Comparison of ENCODE assay signal across 17 mouse cellular contexts in the genomic region with DNA sequence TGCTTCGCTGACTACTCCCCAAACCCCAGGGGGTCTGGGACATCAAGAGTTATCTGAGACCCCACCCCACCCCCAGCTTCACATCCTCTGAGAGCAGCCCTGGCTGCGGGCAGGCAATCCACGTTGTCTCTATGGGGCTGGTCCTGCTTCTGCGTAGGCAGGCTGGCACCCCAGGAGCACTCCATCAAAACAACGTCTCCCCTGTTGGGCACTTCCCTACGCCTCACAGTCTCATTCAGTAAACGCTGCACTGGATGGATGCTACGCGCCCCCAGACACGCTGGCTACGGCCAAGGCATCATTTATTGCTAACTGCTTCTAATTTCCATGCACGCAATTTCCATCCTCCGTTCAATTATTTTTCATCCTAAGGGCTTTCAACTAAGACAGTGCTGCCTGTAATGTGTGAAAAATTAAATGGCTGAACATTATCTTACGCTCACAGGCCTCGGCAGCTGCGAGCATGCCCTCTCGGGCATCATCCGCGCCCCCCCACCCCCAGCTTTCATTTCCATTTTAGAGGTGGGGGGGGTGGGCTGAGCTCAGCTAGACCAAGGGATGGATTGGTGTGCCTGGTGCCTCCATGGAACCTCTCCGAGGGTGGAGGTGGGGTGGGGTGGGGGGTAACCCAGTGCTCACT. TPM values are rescaled to one million over a fixed set of nuclear protein-coding genes. Genes with fewer than 3 reads are reported as not detected.
DNase-seq lines count a peak whose midpoint lies in the region; ATAC-seq lines count a peak whose summit lies in the region.
"Had no signal": no experiment of that assay in that cellular context is flagged by ENCODE, and none has a peak within 500 bp of the region (broad histone marks: within the 10 kb centered on the region; RNA-seq: fewer than 3 reads in every experiment).

No protein-coding gene starts in this region.

- H3K36me3 ChIP-seq in forebrain, embryonic 16.5 days (ENCODE audit: control insufficient read depth, insufficient read depth): no peaks in the 10 kb centered on the region
- no peaks in the 10 kb centered on the region for H3K36me3 ChIP-seq in hindbrain, embryonic 16.5 days (ENCODE audit: control insufficient read depth, insufficient read depth, low read length)
- peaks cover 12% of the 10 kb centered on the region; the same call in 1 of the 2 replicates for H3K36me3 ChIP-seq in neural tube, embryonic 12.5 days
- H3K36me3 ChIP-seq: G1E had no signal

- peak; percentile 56 for DNase-seq in cerebellum, adult 9-11 months
- DNase-seq in cerebellum, postnatal 36 days: no peak
- no peak for DNase-seq in layer of hippocampus, adult 18-20 months (ENCODE audit: low spot score in 2 of 2)
- no peak for DNase-seq in adrenal gland, adult 2 months
- DNase-seq in cerebellum, adult 9-10 months: no peak
- DNase-seq: adrenal gland, postnatal 10 days; heart, postnatal 14 days; liver; liver, postnatal 0 days; lung, postnatal 14 days had no signal

- WGBS in forebrain, embryonic 16.5 days: 31% methylated on average over 20 of the region's 20 CpGs
- 16% methylated on average over 20 of the region's 20 CpGs for WGBS in hindbrain, embryonic 16.5 days
- 28% methylated on average over 20 of the region's 20 CpGs for WGBS in neural tube, embryonic 12.5 days

- no peak overlapping the region for H3K9ac ChIP-seq in forebrain, embryonic 16.5 days (replicated peaks; ENCODE audit: low read depth, low read length)
- peak overlapping the region; percentile 42 for H3K9ac ChIP-seq in hindbrain, embryonic 16.5 days (ENCODE audit: low read depth, low read length)
- H3K9ac ChIP-seq in neural tube, embryonic 12.5 days: no peak overlapping the region
- H3K9ac ChIP-seq: kidney, embryonic 15.5 days; liver, postnatal 0 days had no signal

- H3K4me3 ChIP-seq in forebrain, embryonic 16.5 days (replicated peaks; ENCODE audit: low read length): no peak overlapping the region
- H3K4me3 ChIP-seq in hindbrain, embryonic 16.5 days (ENCODE audit: low read length): no peak overlapping the region
- no peak overlapping the region for H3K4me3 ChIP-seq in neural tube, embryonic 12.5 days
- H3K4me3 ChIP-seq: kidney, embryonic 15.5 days had no signal

- H3K4me1 ChIP-seq in forebrain, embryonic 16.5 days (replicated peaks; ENCODE audit: control insufficient read depth, insufficient read depth, low read length): peaks cover 21% of the 10 kb centered on the region
- H3K4me1 ChIP-seq in hindbrain, embryonic 16.5 days (ENCODE audit: control insufficient read depth, insufficient read depth, low read depth, low read length): peaks cover 24% of the 10 kb centered on the region
- peaks cover 34% of the 10 kb centered on the region for H3K4me1 ChIP-seq in neural tube, embryonic 12.5 days

- peak; percentile 34; the same call in 1 of the 2 replicates for ATAC-seq in forebrain, embryonic 16.5 days
- ATAC-seq in hindbrain, embryonic 16.5 days: peak; percentile 66
- peak; percentile 57 for ATAC-seq in neural tube, embryonic 12.5 days (ENCODE audit: low FRiP score, low read depth)
- ATAC-seq: CD4-positive, CD25-positive, alpha-beta regulatory T cell, adult 4 months had no signal

- no peaks in the 10 kb centered on the region for H3K27me3 ChIP-seq in forebrain, embryonic 16.5 days (replicated peaks; ENCODE audit: control insufficient read depth, insufficient read depth, low read length)
- no peaks in the 10 kb centered on the region for H3K27me3 ChIP-seq in hindbrain, embryonic 16.5 days (replicated peaks; ENCODE audit: control insufficient read depth, insufficient read depth, low read length)
- no peaks in the 10 kb centered on the region for H3K27me3 ChIP-seq in neural tube, embryonic 12.5 days (replicated peaks)
- H3K27me3 ChIP-seq: kidney, embryonic 15.5 days had no signal

- no peaks in the 10 kb centered on the region for H3K9me3 ChIP-seq in forebrain, embryonic 16.5 days (ENCODE audit: control insufficient read depth, low read length)
- H3K9me3 ChIP-seq in hindbrain, embryonic 16.5 days (ENCODE audit: control insufficient read depth, low read length): 0 out of 2 replicates have a peak, but pooled peaks cover 4% of the 10 kb centered on the region
- H3K9me3 ChIP-seq in neural tube, embryonic 12.5 days: no peaks in the 10 kb centered on the region
- H3K9me3 ChIP-seq: G1E; kidney, embryonic 15.5 days had no signal

- peak overlapping the region; percentile 7; the same call in 1 of the 2 replicates for H3K4me2 ChIP-seq in forebrain, embryonic 16.5 days (ENCODE audit: low read length)
- peak overlapping the region; percentile 16; the same call in 1 of the 2 replicates for H3K4me2 ChIP-seq in hindbrain, embryonic 16.5 days (ENCODE audit: low read length)
- peak overlapping the region; percentile 34 for H3K4me2 ChIP-seq in neural tube, embryonic 12.5 days (replicated peaks)
- H3K4me2 ChIP-seq: heart, embryonic 11.5 days had no signal

- H3K27ac ChIP-seq in forebrain, embryonic 16.5 days (ENCODE audit: low read length): peak overlapping the region; percentile 31; the same call in 1 of the 2 replicates
- H3K27ac ChIP-seq in hindbrain, embryonic 16.5 days (ENCODE audit: low read depth, low read length): peak overlapping the region; percentile 73
- H3K27ac ChIP-seq in neural tube, embryonic 12.5 days: peak overlapping the region; percentile 53; the same call in 1 of the 2 replicates
- H3K27ac ChIP-seq: kidney, embryonic 15.5 days had no signal

RNA-seq across cellular contexts. Expression of gene Pxylp1, which starts 54.6 kb away (rescaled TPM):
- polyA plus RNA-seq in forebrain, embryonic 16.5 days (2015; fragmentation: Nextera tagmentation; extraction: Ambion mirVana): 32.5 and 33.3 TPM in 2 replicates
- 30.7 and 37.6 TPM in 2 replicates for polyA plus RNA-seq in hindbrain, embryonic 16.5 days (2015; fragmentation: Nextera tagmentation; extraction: Ambion mirVana)
- 41.2 and 42.6 TPM in 2 replicates for polyA plus RNA-seq in neural tube, embryonic 12.5 days (2016; fragmentation: Nextera tagmentation; extraction: Ambion mirVana)
- total RNA-seq in layer of hippocampus, adult 18-20 months (2021): 10 to 100 TPM; 18.7 to 23.6 TPM
- 10 to 100 TPM in 1 of 2 experiments, 1 to 10 TPM in 1; 5.6 to 13.0 TPM for total RNA-seq in adrenal gland, adult 2 months (2021)
- polyA plus RNA-seq in adrenal gland, adult 2 months (2012; rRNA removed): 2.7 and 2.9 TPM in 2 replicates
- polyA plus RNA-seq: G1E had no signal
